Mouse (Mus musculus) hindbrain, postnatal 0 days (tissue): ENCODE data around the gene Tmem252. TPM values are rescaled to one million over a fixed set of nuclear protein-coding genes. Genes with fewer than 3 reads are reported as not detected.
A peak's percentile ranks its signal among the peaks of the same experiment; 100 is the strongest.
"Not testable (repeated sequence)": the region's sequence is repeated elsewhere in the genome, so short reads cannot be mapped to it uniquely, and the experiment has no call there.

Source experiments
- ATAC-seq: fragments of 200-750 bp; cut with Nextera tagmentation; 2 replicates; pipeline ENCODE4 v1.8.0; 2017; ENCODE audit warnings: mild to moderate bottlenecking, moderate TSS enrichment, moderate library complexity
- DNase-seq: peaks from one replicate; pipeline ENCODE4 v3.0.0-alpha.2; 2015; ENCODE audit warnings: low spot score
- H3K27ac ChIP-seq: fragments of 300-500 bp; sonication (generic); 2 replicates; pipeline ENCODE4 v1.5.1; 2014; ENCODE audit warnings: mild to moderate bottlenecking
- H3K27me3 ChIP-seq: fragments of 300-500 bp; sonication (generic); 2 replicates; pipeline ENCODE4 v1.6.1; 2014; ENCODE audit warnings: low read length, mixed read lengths; ENCODE audit not compliant: insufficient read depth
- H3K36me3 ChIP-seq: fragments of 300-500 bp; sonication (generic); 2 replicates; pipeline ENCODE4 v1.6.1; 2014; ENCODE audit warnings: low read length, mixed read lengths; ENCODE audit not compliant: insufficient read depth
- H3K4me1 ChIP-seq: fragments of 300-500 bp; sonication (generic); 2 replicates; pipeline ENCODE4 v1.6.1; 2014; ENCODE audit warnings: antibody characterized with exemption, low read length, mixed read lengths; ENCODE audit not compliant: insufficient read depth
- H3K4me2 ChIP-seq: fragments of 300-500 bp; sonication (generic); 2 replicates; pipeline ENCODE4 v1.6.1; 2014; ENCODE audit warnings: low read depth, mild to moderate bottlenecking, low read length, moderate library complexity, mixed read lengths
- H3K4me3 ChIP-seq: fragments of 300-500 bp; sonication (generic); 2 replicates; pipeline ENCODE4 v1.5.1; 2014; ENCODE audit warnings: low read length
- H3K9ac ChIP-seq: fragments of 300-500 bp; sonication (generic); replicated peaks from 2 replicates; pipeline ENCODE4 v1.6.1; 2014; ENCODE audit warnings: mild to moderate bottlenecking, low read length, moderate library complexity, mixed read lengths
- H3K9me3 ChIP-seq: fragments of 300-500 bp; sonication (generic); 2 replicates; pipeline ENCODE4 v1.6.1; 2016; ENCODE audit warnings: low read length, mixed read lengths
- CTCF ChIP-seq: IDR thresholded peaks from 2 replicates; pipeline ENCODE4 v1.5.1; 2016; ENCODE audit warnings: antibody characterized with exemption, control low read depth, low read depth
- WGBS: fragments of 180-500 bp; shearing (Covaris S2); extraction: QIAGEN DNeasy Blood & Tissue Kit; methylation state at CpG from one replicate; pipeline ENCODE4 v1.1.7; 2014; 5-methylcytosine and 5-hydroxymethylcytosine counted together
- polyA plus RNA-seq: library from polyadenylated mRNA; unstranded; fragments of >200 nt; fragmentation: Nextera tagmentation; extraction: Ambion mirVana; gene quantifications from 2 replicates; pipeline ENCODE4 v1.2.1, GENCODE M21; 2015
- total RNA-seq: library from RNA; depleted of rRNA; stranded (reverse); fragments of >200 nt; gene quantifications from 2 replicates; pipeline ENCODE4 v1.2.3, GENCODE M21; 2014

Tmem252 gene
- total and polyA plus RNA-seq, 2 experiments from 2014 or later, result 0.42 to 1.9 TPM

DNA sequence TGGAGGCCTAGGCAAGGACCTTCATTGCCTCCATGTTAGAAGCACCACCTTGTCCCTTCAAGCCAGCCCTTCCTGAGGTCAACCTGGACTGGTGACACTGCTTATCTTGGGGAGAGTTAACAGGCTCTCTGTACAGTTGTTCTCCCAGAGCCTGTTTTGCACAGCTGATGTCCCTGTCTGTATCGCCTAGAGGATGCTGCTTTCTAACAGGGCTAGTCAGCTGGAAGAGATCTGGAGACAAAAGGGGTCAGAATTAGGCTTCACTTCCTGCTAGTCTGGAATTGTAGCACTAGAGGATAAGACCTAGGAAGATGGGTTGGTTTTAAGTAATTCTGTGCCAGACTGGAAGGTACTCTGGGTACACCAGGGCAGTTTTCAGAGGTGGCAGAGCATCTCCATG lies 24.1 kb downstream of the Tmem252 start:
- no peaks in the 10 kb centered on the region for H3K36me3 ChIP-seq
- ATAC-seq (no peak), DNase-seq (no peak)
- H3K4me1 ChIP-seq, result no peaks in the 10 kb centered on the region
- H3K27ac ChIP-seq, result no peak overlapping the region
- H3K27me3 ChIP-seq, result no peaks in the 10 kb centered on the region
- no peaks in the 10 kb centered on the region for H3K9me3 ChIP-seq
- no peak for TF ChIP-seq CTCF
- WGBS, result 29% methylated on average over 1 of the region's 1 CpGs
- H3K4me3 ChIP-seq, result no peak overlapping the region
- no peak overlapping the region for H3K4me2 ChIP-seq
- no peak overlapping the region for H3K9ac ChIP-seq

DNA sequence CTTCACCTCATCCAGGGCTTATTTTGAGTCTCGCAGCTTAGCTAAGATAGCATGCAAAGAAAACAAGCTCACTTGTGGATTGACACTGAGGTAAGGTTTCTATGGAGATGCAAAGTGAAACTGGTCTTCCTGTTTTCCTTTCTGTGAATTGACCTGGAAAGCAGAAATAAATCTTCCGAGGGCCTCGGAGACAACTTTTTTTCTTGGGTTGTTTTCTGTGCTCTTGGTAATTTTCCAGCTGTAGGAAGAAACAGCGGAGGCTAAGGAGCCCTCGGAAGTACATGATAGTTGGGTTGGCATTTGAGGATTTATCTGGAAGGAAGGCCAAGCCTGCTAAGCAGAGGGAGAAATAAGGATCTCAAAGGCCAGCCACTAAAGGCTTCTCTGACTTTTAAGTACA lies 24.8 kb downstream of the Tmem252 start:
- Histone ChIP-seq H3K27ac (no peak overlapping the region), H3K4me1 (no peaks in the 10 kb centered on the region), H3K36me3 (no peaks in the 10 kb centered on the region), H3K9ac (no peak overlapping the region), H3K9me3 (no peaks in the 10 kb centered on the region), H3K4me3 (no peak overlapping the region), H3K27me3 (no peaks in the 10 kb centered on the region), H3K4me2 (no peak overlapping the region)
- WGBS, result 50% methylated on average over 5 of the region's 5 CpGs
- no peak for DNase-seq
- TF ChIP-seq CTCF, result no peak
- ATAC-seq, result no peak

DNA sequence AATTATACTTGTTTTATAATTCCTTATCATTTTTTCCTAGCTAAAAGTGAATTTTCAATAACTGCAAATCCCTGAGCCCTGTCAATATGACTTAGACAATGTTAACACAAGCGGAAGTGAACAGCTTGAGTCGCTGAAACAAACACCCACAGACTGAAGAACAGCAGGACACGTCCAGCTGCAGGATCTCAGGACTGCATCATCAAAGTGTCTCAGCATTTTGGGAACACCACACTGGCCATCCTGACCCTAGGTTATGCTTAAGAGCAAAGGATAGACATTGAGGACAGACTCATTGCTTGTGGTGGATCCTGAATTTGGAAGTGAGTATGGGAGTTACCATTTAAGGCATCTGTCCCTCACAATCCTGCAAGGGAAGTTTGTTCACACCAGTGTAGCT lies 25.4 kb downstream of the Tmem252 start:
- no peak overlapping the region for H3K4me3 ChIP-seq
- ATAC-seq, result no peak
- H3K9ac ChIP-seq, result no peak overlapping the region
- DNase-seq, result no peak
- H3K4me1 ChIP-seq, result no peaks in the 10 kb centered on the region
- H3K27ac ChIP-seq, result no peak overlapping the region
- H3K4me2 ChIP-seq, result no peak overlapping the region
- no peaks in the 10 kb centered on the region for H3K27me3 ChIP-seq
- no peaks in the 10 kb centered on the region for H3K36me3 ChIP-seq
- 65% methylated on average over 3 of the region's 3 CpGs for WGBS
- H3K9me3 ChIP-seq, result no peaks in the 10 kb centered on the region
- no peak for TF ChIP-seq CTCF

DNA sequence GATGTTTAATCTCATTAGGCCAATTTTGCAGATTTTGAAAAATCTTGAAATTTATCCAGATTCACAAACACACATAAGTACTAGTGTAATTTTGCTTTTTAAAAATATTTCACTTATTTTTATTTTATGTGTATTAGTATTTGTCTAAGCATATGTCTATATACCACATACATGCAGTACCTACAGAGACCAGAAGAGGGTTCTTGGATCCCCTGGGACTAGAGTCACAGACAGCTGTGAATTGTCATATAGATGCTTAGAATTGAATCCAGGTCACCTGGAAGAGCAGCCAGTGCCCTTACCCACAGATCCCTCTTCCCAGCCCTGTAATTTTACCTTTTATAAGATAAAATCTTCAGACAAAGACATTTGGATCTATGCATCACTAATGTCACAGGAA lies 26.1 kb downstream of the Tmem252 start:
- no peaks in the 10 kb centered on the region for H3K27me3 ChIP-seq
- no peak overlapping the region for H3K4me2 ChIP-seq
- no peak overlapping the region for H3K4me3 ChIP-seq
- no peaks in the 10 kb centered on the region for H3K9me3 ChIP-seq
- DNase-seq (peak; percentile 41), ATAC-seq (no peak)
- no peaks in the 10 kb centered on the region for H3K36me3 ChIP-seq
- H3K9ac ChIP-seq, result no peak overlapping the region
- H3K27ac ChIP-seq, result no peak overlapping the region
- H3K4me1 ChIP-seq, result no peaks in the 10 kb centered on the region
- TF ChIP-seq CTCF, result peak; percentile 56

DNA sequence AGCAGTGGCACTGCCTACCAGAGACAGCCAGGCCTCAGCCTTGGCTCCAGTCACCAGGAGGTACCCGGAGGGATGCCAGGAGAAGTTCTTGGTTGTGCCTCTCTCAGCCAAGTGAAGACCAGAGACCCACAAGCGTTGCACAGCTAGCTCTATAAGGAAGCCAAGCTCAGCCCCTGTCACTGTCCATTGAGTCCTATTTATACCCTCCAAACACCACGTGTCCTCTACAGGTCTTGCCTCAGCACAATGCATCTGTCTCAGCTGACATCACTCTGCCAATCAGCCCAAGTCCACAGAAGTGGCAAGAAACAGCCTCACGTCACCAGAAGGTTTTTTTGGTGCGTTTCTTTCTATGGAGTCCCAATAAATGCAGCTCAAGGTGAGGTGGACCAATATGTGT lies 26.9 kb downstream of the Tmem252 start:
- no peak overlapping the region for H3K9ac ChIP-seq
- WGBS, result 88% methylated on average over 5 of the region's 5 CpGs
- no peaks in the 10 kb centered on the region for H3K9me3 ChIP-seq
- ATAC-seq (no peak), DNase-seq (no peak)
- H3K4me1 ChIP-seq, result no peaks in the 10 kb centered on the region
- no peaks in the 10 kb centered on the region for H3K36me3 ChIP-seq
- TF ChIP-seq CTCF, result no peak
- H3K4me2 ChIP-seq, result no peak overlapping the region
- no peak overlapping the region for H3K27ac ChIP-seq
- no peaks in the 10 kb centered on the region for H3K27me3 ChIP-seq
- no peak overlapping the region for H3K4me3 ChIP-seq

DNA sequence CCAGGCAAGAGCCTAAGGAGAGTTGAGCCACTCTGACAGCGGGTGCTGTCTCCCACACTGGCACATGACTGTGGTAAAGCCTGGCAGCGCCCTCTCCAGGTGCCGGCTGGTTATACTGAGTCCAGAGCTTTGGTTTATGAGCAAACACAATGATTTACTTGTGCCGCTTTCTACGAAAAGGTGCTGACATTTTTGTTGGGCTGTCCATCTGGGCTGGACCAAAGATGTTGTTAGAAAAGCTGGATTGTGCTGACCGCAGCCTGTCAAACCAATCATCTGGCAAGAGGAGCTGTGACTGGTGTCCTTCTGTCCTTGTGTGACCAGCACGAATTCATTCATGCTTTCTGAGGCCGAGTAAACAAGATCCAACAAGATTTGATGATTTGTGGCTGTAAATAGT lies 27.9 kb downstream of the Tmem252 start:
- Histone ChIP-seq H3K9ac (no peak overlapping the region), H3K9me3 (no peaks in the 10 kb centered on the region), H3K4me2 (no peak overlapping the region), H3K36me3 (no peaks in the 10 kb centered on the region), H3K4me3 (no peak overlapping the region), H3K4me1 (no peaks in the 10 kb centered on the region), H3K27ac (no peak overlapping the region), H3K27me3 (no peaks in the 10 kb centered on the region)
- TF ChIP-seq CTCF, result peak; percentile 14; the same call in 1 of the 2 replicates
- WGBS, result 76% methylated on average over 8 of the region's 8 CpGs
- DNase-seq (no peak), ATAC-seq (no peak)

DNA sequence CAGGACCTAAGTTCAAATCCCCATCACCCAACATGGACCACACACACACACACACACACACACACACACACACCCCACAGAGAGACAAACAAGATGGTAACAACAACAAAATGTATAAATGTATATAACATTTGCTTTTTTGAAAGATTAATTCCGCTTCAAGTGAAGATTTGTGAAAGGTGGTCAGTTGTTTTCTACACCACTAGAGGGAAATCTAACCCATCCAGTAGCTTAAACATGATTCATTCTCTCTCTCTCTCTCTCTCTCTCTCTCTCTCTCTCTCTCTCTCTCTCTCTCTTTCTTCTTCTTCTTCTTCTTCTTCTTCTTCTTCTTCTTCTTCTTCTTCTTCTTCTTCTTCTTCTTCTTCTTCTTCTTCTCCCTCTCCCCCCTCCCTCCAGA lies 29.4 kb downstream of the Tmem252 start:
- H3K4me3 ChIP-seq, result not testable (repeated sequence)

More for the DNA sequence above, 29.4 kb downstream of the Tmem252 start:
- peak; percentile 66 for TF ChIP-seq CTCF
- H3K4me2 ChIP-seq, ATAC-seq, H3K4me1 ChIP-seq, H3K27me3 ChIP-seq, H3K9me3 ChIP-seq, H3K9ac ChIP-seq, H3K27ac ChIP-seq, H3K36me3 ChIP-seq: not testable (repeated sequence)
- WGBS, result 61% methylated on average over 1 of the region's 1 CpGs
- peak; percentile 37 for DNase-seq
